Mouse (Mus musculus): ENCODE results near the gene Amt. TPM values are rescaled to one million over a fixed set of nuclear protein-coding genes. Genes with fewer than 3 reads are reported as not detected.
A peak's percentile ranks its signal among the peaks of the same experiment; 100 is the strongest.

The Amt gene
- polyA plus RNA-seq, 1 experiment from 2014 or later: 35.9 TPM

GRCm38 (mm10) chr9:108289347-108289746 is 7.3 kb upstream of the Amt start:
- ATAC-seq (replicated peaks; ENCODE audit: low FRiP score): no peak
- H3K9ac ChIP-seq: no peak overlapping the region
- WGBS: 62% methylated on average over 2 of the region's 2 CpGs
- H3K4me3 ChIP-seq (replicated peaks): peak overlapping the region; percentile 61
- peaks cover 7% of the 10 kb centered on the region for H3K4me1 ChIP-seq
- peaks cover 7% of the 10 kb centered on the region for H3K36me3 ChIP-seq
- peak overlapping the region; percentile 69 for H3K4me2 ChIP-seq
- H3K27ac ChIP-seq: 0 out of 2 replicates have a peak overlapping the region, but pooled peaks have one; percentile 89
- H3K9me3 ChIP-seq (replicated peaks): no peaks in the 10 kb centered on the region
- no peaks in the 10 kb centered on the region for H3K27me3 ChIP-seq

GRCm38 (mm10) chr9:108290016-108290750 is 6.5 kb upstream of the Amt start, which contains the start of gene Nicn1:
Gene Nicn1 (plus strand): TSS chr9:108290429.
- peaks cover 16% of the 10 kb centered on the region for H3K36me3 ChIP-seq
- H3K4me1 ChIP-seq: peaks cover 5% of the 10 kb centered on the region
- no peaks in the 10 kb centered on the region for H3K9me3 ChIP-seq (replicated peaks)
- peak within 1 kb of the TSS; percentile 69 for H3K4me2 ChIP-seq
- peak within 1 kb of the TSS; percentile 55 for H3K9ac ChIP-seq
- H3K27me3 ChIP-seq: no peaks in the 10 kb centered on the region
- WGBS: under 1% methylated on average over 32 of the region's 32 CpGs
- H3K27ac ChIP-seq: peak within 1 kb of the TSS; percentile 89
- H3K4me3 ChIP-seq (replicated peaks): peak within 1 kb of the TSS; percentile 61
- peak; percentile 98 for ATAC-seq (replicated peaks; ENCODE audit: low FRiP score)

- no peak for ATAC-seq (replicated peaks; ENCODE audit: low FRiP score)
- Histone ChIP-seq H3K36me3 (peaks cover 19% of the 10 kb centered on the region), H3K4me1 (peaks cover 7% of the 10 kb centered on the region), H3K4me2 (peak overlapping the region; percentile 69), H3K27me3 (no peaks in the 10 kb centered on the region), H3K27ac (peak overlapping the region; percentile 52; the same call in 1 of the 2 replicates), H3K4me3 (replicated peaks) (peak overlapping the region; percentile 61), H3K9me3 (replicated peaks) (no peaks in the 10 kb centered on the region), H3K9ac (peak overlapping the region; percentile 52)
- WGBS: 41% methylated on average over 6 of the region's 6 CpGs
These were observed 5.9 kb upstream of the Amt start for GRCm38 (mm10) chr9:108290773-108291172.

GRCm38 (mm10) chr9:108301853-108302252 is 5.2 kb downstream of the Amt start:
- Histone ChIP-seq H3K27me3 (no peaks in the 10 kb centered on the region), H3K4me2 (no peak overlapping the region), H3K36me3 (peaks cover 43% of the 10 kb centered on the region), H3K4me3 (replicated peaks) (no peak overlapping the region), H3K4me1 (peaks cover 21% of the 10 kb centered on the region), H3K9ac (no peak overlapping the region), H3K27ac (no peak overlapping the region), H3K9me3 (replicated peaks) (no peaks in the 10 kb centered on the region)
- no peak for ATAC-seq (replicated peaks; ENCODE audit: low FRiP score)
- WGBS: 74% methylated on average over 3 of the region's 3 CpGs

- H3K27me3 ChIP-seq: no peaks in the 10 kb centered on the region
- H3K36me3 ChIP-seq: peaks cover 37% of the 10 kb centered on the region
- no peaks in the 10 kb centered on the region for H3K9me3 ChIP-seq (replicated peaks)
- peak overlapping the region; percentile 82 for H3K4me2 ChIP-seq
- H3K4me1 ChIP-seq: peaks cover 32% of the 10 kb centered on the region
- H3K4me3 ChIP-seq (replicated peaks): peak overlapping the region; percentile 94
- no peak for ATAC-seq (replicated peaks; ENCODE audit: low FRiP score)
- H3K27ac ChIP-seq: no peak overlapping the region
- H3K9ac ChIP-seq: peak overlapping the region; percentile 85
- 86% methylated on average over 4 of the region's 4 CpGs for WGBS
These were observed 8.1 kb downstream of the Amt start for GRCm38 (mm10) chr9:108304716-108305115.

GRCm38 (mm10) chr9:108305170-108305569 is 8.5 kb downstream of the Amt start:
- Histone ChIP-seq H3K27me3 (no peaks in the 10 kb centered on the region), H3K4me3 (replicated peaks) (peak overlapping the region; percentile 94), H3K9ac (peak overlapping the region; percentile 85), H3K4me1 (peaks cover 36% of the 10 kb centered on the region), H3K4me2 (peak overlapping the region; percentile 82), H3K9me3 (replicated peaks) (no peaks in the 10 kb centered on the region), H3K36me3 (peaks cover 35% of the 10 kb centered on the region), H3K27ac (peak overlapping the region; percentile 100)
- WGBS: 4% methylated on average over 1 of the region's 1 CpGs
- no peak for ATAC-seq (replicated peaks; ENCODE audit: low FRiP score)

- ATAC-seq (replicated peaks; ENCODE audit: low FRiP score): peak; percentile 98
- H3K9me3 ChIP-seq (replicated peaks): no peaks in the 10 kb centered on the region
- peak within 1 kb of the TSS; percentile 82 for H3K4me2 ChIP-seq
- peak within 1 kb of the TSS; percentile 99 for H3K9ac ChIP-seq
- peak within 1 kb of the TSS; percentile 100 for H3K27ac ChIP-seq
- H3K36me3 ChIP-seq: peaks cover 29% of the 10 kb centered on the region
- H3K4me1 ChIP-seq: peaks cover 41% of the 10 kb centered on the region
- peak within 1 kb of the TSS; percentile 94 for H3K4me3 ChIP-seq (replicated peaks)
- H3K27me3 ChIP-seq: no peaks in the 10 kb centered on the region
- WGBS: under 1% methylated on average over 81 of the region's 81 CpGs
These were observed 9.2 kb downstream of the Amt start, which contains the start of the genes Rhoa and Tcta for GRCm38 (mm10) chr9:108305629-108306520. Gene Rhoa (plus strand): TSS chr9:108306129. Gene Tcta (minus strand): TSS chr9:108306160.

- peaks cover 43% of the 10 kb centered on the region for H3K4me1 ChIP-seq
- peaks cover 24% of the 10 kb centered on the region for H3K36me3 ChIP-seq
- no peaks in the 10 kb centered on the region for H3K9me3 ChIP-seq (replicated peaks)
- peak overlapping the region; percentile 100 for H3K27ac ChIP-seq
- peak overlapping the region; percentile 99 for H3K9ac ChIP-seq
- peak; percentile 88 for ATAC-seq (replicated peaks; ENCODE audit: low FRiP score)
- peak overlapping the region; percentile 94 for H3K4me3 ChIP-seq (replicated peaks)
- H3K27me3 ChIP-seq: no peaks in the 10 kb centered on the region
- peak overlapping the region; percentile 64 for H3K4me2 ChIP-seq
- 1% methylated on average over 51 of the region's 51 CpGs for WGBS
These were observed 9.9 kb downstream of the Amt start for GRCm38 (mm10) chr9:108306571-108306980.

GRCm38 (mm10) chr9:108307021-108307807 is 10.6 kb downstream of the Amt start:
- Histone ChIP-seq H3K27me3 (no peaks in the 10 kb centered on the region), H3K9ac (peak overlapping the region; percentile 99), H3K4me1 (peaks cover 46% of the 10 kb centered on the region), H3K9me3 (replicated peaks) (no peaks in the 10 kb centered on the region), H3K4me3 (replicated peaks) (peak overlapping the region; percentile 94), H3K27ac (peak overlapping the region; percentile 100), H3K36me3 (peaks cover 21% of the 10 kb centered on the region), H3K4me2 (peak overlapping the region; percentile 64)
- no peak for ATAC-seq (replicated peaks; ENCODE audit: low FRiP score)
- WGBS: 6% methylated on average over 12 of the region's 12 CpGs

- Histone ChIP-seq H3K27ac (no peak overlapping the region), H3K36me3 (peaks cover 16% of the 10 kb centered on the region), H3K4me3 (replicated peaks) (peak overlapping the region; percentile 94), H3K9me3 (replicated peaks) (no peaks in the 10 kb centered on the region), H3K27me3 (no peaks in the 10 kb centered on the region), H3K4me2 (peak overlapping the region; percentile 64), H3K4me1 (peaks cover 46% of the 10 kb centered on the region), H3K9ac (peak overlapping the region; percentile 41)
- no peak for ATAC-seq (replicated peaks; ENCODE audit: low FRiP score)
- WGBS: 51% methylated on average over 2 of the region's 2 CpGs
These were observed 11.5 kb downstream of the Amt start for GRCm38 (mm10) chr9:108308141-108308540.

- Histone ChIP-seq H3K27me3 (no peaks in the 10 kb centered on the region), H3K27ac (no peak overlapping the region), H3K4me3 (replicated peaks) (no peak overlapping the region), H3K36me3 (peaks cover 69% of the 10 kb centered on the region), H3K4me2 (no peak overlapping the region), H3K4me1 (no peaks in the 10 kb centered on the region), H3K9me3 (replicated peaks) (no peaks in the 10 kb centered on the region), H3K9ac (no peak overlapping the region)
- 93% methylated on average over 3 of the region's 3 CpGs for WGBS
- no peak for ATAC-seq (replicated peaks; ENCODE audit: low FRiP score)
These were observed 20.9 kb downstream of the Amt start for GRCm38 (mm10) chr9:108317572-108317971.

All from kidney, embryonic 15.5 days (tissue).